Mouse (Mus musculus): ENCODE results near the gene Rgs19.
A peak's percentile ranks its signal among the peaks of the same experiment; 100 is the strongest.

The Rgs19 gene

GRCm38 (mm10) chr2:181681978-181682377 lies 11.8 kb downstream of the Rgs19 start:
- DNase-seq, result no peak

- no peak for DNase-seq
Observed at GRCm38 (mm10) chr2:181680716-181681117, 13.1 kb downstream of the Rgs19 start.

- peak; percentile 81 for DNase-seq
Observed at GRCm38 (mm10) chr2:181679951-181680715, 13.6 kb downstream of the Rgs19 start, which contains the start of gene Tcea2. Gene Tcea2 (plus strand): TSS chr2:181680310.

DNA sequence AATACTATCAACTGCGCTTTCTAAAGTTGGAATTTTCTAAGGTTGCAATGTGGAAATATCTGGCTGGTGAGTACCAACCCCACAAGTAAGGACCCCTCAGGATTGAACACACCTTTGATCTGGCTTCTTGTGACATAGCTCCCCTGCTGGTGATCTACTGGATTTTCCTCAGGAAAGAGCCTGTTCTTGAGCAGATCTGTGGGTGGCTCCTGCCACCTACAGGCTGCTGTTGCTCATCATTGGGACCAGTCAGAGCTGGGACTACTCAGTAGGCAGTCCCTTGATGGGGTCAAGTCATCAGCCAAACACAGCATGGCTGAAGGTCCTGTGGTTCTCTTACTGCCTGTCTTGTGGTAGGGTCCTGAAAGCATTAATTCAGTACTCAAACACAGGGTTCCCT lies 15.0 kb downstream of the Rgs19 start:
- peak; percentile 92 for DNase-seq

- DNase-seq, result peak; percentile 52
Observed at GRCm38 (mm10) chr2:181677755-181678098, 16.1 kb downstream of the Rgs19 start.

DNA sequence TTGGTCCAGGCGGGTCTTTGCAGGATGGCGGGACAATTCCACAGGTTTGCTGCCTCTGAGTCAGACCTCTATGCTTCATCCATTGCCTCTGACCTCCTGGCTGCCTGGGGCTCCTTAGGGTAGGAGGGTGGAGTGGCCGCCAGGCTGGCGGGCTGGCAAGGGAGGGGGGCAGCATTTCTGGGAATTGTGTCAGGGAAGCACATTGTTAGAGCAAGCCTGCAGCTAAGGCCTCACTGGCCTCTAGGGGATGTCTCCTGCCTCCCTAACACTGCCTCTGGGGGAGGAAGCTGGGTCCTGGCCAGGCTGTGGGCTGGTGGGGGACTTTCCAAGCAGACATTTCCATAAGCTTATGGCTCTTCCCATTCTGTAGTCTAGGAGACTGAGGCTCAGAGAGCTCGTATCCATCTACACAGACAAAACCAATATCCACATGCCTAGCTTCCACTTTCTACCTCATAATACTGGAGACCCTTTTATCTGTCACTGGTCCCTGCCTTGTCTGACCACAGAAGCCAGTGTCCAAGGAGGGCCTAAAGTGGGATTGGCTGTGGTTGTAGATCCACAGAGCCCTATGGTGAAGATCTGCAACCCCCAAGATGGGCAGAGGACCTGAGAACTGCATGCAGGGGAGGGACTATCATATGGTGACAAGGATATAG lies 16.6 kb downstream of the Rgs19 start:
- DNase-seq, result peak; percentile 69

DNA sequence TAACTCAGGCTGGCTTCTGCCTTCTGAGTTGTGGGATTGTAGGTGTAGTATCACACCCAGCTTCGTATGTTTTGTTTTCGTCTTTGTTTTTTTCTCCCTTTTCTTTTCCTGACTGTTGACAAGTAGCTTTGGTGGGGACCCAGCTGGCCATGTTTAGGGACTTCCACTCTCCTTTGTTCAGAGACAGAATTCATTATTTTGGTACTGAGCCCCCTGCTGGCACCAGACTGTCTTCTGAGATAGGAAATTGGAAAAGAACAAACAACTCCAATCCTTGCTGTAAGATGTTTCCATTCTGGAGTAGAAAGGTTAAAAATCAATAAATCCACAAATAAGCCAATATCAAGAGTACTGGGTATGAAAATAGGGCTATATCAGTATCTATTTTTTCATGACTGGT lies 17.4 kb downstream of the Rgs19 start:
- no peak for DNase-seq

GRCm38 (mm10) chr2:181675454-181675853 lies 18.3 kb downstream of the Rgs19 start:
- DNase-seq, result peak; percentile 81

- no peak for DNase-seq
Observed at GRCm38 (mm10) chr2:181674934-181675333, 18.8 kb downstream of the Rgs19 start.

GRCm38 (mm10) chr2:181673501-181673900 lies 20.3 kb downstream of the Rgs19 start:
- DNase-seq, result no peak

DNA sequence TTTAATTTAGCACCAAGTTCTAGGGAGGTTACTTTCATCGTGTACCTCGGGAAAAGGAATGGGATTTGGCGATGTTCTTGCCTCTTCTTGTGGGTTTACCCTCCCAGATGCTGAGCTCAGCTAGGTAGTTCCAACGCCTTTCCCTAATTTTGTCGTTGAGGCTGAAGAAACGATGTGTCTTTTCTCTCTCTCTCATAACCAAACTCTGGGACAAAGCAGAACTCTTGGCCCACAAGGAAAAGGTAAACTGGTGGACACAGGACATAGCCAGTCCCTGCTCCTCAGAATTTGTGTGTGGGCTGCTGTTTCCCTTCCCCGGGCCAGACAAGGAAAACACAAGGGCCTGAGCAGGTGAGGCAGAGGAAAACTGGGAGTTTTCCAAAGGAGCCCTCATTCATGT lies 21.8 kb downstream of the Rgs19 start:
- DNase-seq, result no peak

DNA sequence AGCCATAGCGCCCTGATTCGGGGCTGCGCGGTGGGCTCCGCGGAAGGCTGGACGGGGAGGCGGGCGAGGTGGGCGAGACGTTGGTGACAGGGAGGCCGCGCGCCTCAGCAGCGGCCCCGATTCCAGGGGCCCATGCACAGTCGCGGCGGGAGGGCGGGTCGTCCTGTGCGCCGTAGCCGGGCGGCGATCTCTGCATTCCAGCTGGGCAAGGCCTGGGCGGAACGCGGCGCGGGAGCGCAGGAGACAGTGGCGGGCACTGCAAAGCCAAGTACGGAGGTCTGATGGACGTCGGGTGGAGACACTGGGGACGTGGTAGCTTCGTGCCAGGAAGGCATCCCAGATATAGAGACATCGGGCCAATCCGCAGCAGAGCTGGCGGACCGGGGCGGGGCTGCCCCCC lies 22.5 kb downstream of the Rgs19 start, which contains the start of gene Sox18:
TSS of gene Sox18 (minus strand) at position 315 of the 400 bp plus-strand sequence.
- peak; percentile 62 for DNase-seq

DNA sequence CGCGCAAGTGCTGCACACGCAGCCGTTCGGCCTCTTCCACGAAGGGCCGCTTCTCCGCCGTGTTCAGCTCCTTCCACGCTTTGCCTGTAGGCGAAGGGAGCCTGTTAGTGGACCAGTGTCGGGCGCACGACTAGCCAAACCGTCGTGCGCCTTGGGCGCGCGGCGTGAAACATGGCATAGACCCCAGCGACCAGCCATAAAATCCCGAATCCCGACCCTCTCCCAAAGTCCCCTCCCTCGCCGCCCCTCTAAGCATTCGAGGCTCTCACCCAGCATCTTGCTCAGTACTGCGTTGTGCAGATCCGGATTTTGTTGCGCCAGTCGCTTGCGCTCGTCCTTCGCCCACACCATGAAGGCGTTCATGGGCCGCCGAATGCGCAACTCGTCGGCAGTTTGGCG lies 22.9 kb downstream of the Rgs19 start:
- DNase-seq, result no peak

DNA sequence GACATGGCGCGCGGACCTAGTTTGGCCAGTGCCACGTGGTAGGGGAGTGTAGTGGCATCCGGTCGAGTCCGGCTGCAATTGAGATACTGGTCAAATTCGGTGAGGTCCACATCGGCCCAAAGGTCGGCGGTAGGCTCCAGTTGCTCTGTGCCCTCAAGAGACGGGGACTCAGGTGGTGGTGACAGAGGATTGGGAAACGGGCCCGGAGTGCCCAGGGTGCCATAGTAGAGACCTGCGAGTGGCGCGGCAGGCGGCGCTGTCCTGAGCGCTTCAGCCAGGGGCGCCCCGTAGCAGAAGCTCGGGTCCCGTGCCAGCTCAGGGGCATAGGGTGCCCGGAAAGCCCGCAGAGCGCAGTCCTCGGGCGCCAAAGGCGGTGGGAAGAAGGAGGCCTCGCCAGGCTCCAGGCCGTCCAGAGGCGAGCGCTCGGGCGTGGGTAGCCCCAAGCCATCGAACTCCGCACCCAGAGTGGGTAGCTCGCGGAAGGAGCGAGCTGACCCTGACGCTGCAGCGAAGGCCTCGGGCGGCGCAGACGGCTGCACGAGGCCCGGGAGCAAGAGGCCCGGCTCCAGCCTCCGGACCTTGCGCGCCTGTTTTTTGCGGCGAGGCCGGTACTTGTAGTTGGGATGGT lies 23.4 kb downstream of the Rgs19 start:
- no peak for DNase-seq

DNA sequence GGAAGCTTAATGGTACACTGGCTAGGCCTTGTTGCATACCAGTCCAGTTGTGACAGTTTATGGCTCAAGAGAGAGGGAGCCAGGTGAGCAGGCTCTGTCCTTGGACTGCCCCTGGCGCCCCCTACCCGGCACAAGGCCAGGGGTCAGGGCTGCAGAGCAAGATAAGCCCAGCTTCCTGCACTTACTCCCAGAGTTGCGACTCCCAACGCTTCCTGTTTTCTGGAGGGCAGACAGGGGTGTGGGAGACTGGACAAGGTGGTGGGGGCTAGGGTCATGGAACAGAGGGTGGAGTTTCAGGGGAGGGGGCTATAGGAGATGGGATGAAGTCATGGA lies 30.5 kb downstream of the Rgs19 start:
- peak; percentile 67 for DNase-seq

- peak; percentile 64 for DNase-seq
Observed at GRCm38 (mm10) chr2:181662620-181663297, 31.0 kb downstream of the Rgs19 start.

GRCm38 (mm10) chr2:181659609-181660055 lies 34.1 kb downstream of the Rgs19 start:
- DNase-seq, result peak; percentile 93

GRCm38 (mm10) chr2:181658930-181659555 lies 34.7 kb downstream of the Rgs19 start:
- DNase-seq, result peak; percentile 70

DNA sequence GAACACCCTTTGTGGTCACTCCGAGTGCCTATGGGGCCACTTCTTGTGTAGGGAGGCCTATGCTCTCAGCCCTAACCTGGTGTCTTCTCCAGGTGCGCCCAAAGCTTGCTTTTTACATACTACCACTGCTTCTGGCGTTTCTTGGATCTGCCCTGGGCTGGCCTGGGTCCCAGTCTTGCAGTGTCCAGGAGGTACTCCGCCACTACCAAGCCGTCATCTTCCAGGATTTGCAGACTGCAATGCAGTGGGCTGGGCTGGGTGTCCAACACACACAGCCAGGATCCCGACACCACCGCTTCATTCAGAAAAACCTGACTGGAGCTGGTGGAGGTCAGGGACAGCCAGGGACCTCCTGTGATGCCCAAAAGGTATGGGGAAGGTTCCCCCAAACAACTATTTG lies 35.2 kb downstream of the Rgs19 start:
- DNase-seq, result no peak

DNA sequence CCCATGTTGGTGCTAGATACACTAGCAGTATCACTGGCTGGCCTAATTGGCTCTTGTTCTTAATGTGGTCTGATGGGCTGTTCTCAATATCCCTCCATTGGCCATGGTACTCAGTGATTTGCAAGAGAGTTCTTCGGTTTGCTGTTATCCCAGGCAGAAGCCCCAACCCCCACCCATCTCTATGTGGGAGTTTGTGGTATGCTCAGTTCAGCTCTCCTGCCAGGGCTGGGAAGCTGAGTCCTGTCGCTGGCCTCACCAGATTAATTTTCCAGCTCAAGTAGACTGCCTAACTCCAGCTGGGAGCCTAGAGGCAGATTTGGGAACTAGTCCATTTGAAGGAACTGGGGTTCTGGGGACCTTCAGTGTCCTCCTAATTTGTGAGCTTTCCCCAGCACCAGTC lies 36.3 kb downstream of the Rgs19 start:
- no peak for DNase-seq

- DNase-seq, result no peak
Observed at GRCm38 (mm10) chr2:181656734-181657133, 37.0 kb downstream of the Rgs19 start, which contains the start of gene Gm29797. Gene Gm29797 (plus strand): TSS chr2:181657034.

GRCm38 (mm10) chr2:181653523-181653922 lies 40.3 kb downstream of the Rgs19 start:
- DNase-seq, result no peak

DNA sequence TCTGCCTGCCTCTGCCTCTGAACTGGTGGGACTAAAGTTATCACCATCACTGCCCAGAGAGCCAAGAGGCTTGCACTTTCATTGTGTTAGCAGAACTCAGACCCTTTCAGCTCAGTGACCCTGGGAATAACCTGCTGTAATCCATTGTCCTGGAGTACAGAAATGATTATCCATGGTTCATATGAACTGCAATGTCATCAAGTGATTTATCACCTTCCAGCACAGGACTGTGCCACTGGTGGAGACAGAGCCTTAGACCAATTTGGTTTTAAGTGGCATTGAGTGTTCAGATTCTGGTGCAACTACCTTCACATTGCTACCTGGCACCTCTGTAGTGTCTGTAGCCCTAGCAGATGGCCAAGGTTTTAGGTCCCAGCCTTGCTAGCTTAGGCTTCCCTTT lies 40.7 kb downstream of the Rgs19 start:
- DNase-seq, result no peak

Measured in kidney, adult 9 months (tissue).